Mouse (Mus musculus): Measurements from ENCODE around the gene Pabpn1l. TPM values are rescaled to one million over a fixed set of nuclear protein-coding genes. Genes with fewer than 3 reads are reported as not detected.
A peak's percentile ranks its signal among the peaks of the same experiment; 100 is the strongest.

Gene Pabpn1l
- polyA plus RNA-seq, 1 experiment from 2014 or later = not detected

- Histone ChIP-seq H3K4me2 (ENCODE audit: low read depth, severe bottlenecking) (no peak overlapping the region), H3K36me3 (ENCODE audit: control insufficient read depth, insufficient read depth, low read length) (no peaks in the 10 kb centered on the region), H3K27ac (replicated peaks; ENCODE audit: low read depth, low read length) (no peak overlapping the region), H3K27me3 (ENCODE audit: control insufficient read depth, insufficient read depth, low read length) (no peaks in the 10 kb centered on the region), H3K4me1 (ENCODE audit: control insufficient read depth, insufficient read depth, low read length) (peaks cover 9% of the 10 kb centered on the region; the same call in 1 of the 2 replicates), H3K9ac (ENCODE audit: low read length) (no peak overlapping the region), H3K9me3 (ENCODE audit: control insufficient read depth, low read length) (no peaks in the 10 kb centered on the region), H3K4me3 (ENCODE audit: low read depth, low read length) (no peak overlapping the region)
- ATAC-seq (ENCODE audit: insufficient number of reproducible peaks, low FRiP score, low TSS enrichment, low read depth) = no peak
- DNase-seq (ENCODE audit: low spot score) = no peak
- WGBS = 83% methylated on average over 10 of the region's 10 CpGs
Observed at GRCm38 (mm10) chr8:122586749-122587148, 35.8 kb downstream of the Pabpn1l start.

- WGBS = 41% methylated on average over 7 of the region's 7 CpGs
Observed at GRCm38 (mm10) chr8:122586171-122586570, 36.4 kb downstream of the Pabpn1l start.

GRCm38 (mm10) chr8:122585411-122585891 lies 37.1 kb downstream of the Pabpn1l start:
- WGBS = 62% methylated on average over 14 of the region's 14 CpGs
- no peak overlapping the region for H3K4me2 ChIP-seq (ENCODE audit: low read depth, severe bottlenecking)
- H3K27me3 ChIP-seq (ENCODE audit: control insufficient read depth, insufficient read depth, low read length) = no peaks in the 10 kb centered on the region
- H3K36me3 ChIP-seq (ENCODE audit: control insufficient read depth, insufficient read depth, low read length) = no peaks in the 10 kb centered on the region
- H3K9ac ChIP-seq (ENCODE audit: low read length) = no peak overlapping the region
- no peaks in the 10 kb centered on the region for H3K9me3 ChIP-seq (ENCODE audit: control insufficient read depth, low read length)
- 0 out of 2 replicates have a peak overlapping the region, but pooled peaks have one; percentile 8 for H3K27ac ChIP-seq (replicated peaks; ENCODE audit: low read depth, low read length)
- ATAC-seq (ENCODE audit: insufficient number of reproducible peaks, low FRiP score, low TSS enrichment, low read depth) (no peak), DNase-seq (ENCODE audit: low spot score) (no peak)
- no peak overlapping the region for H3K4me3 ChIP-seq (ENCODE audit: low read depth, low read length)
- H3K4me1 ChIP-seq (ENCODE audit: control insufficient read depth, insufficient read depth, low read length) = peaks cover 9% of the 10 kb centered on the region; the same call in 1 of the 2 replicates

More at GRCm38 (mm10) chr8:122586171-122586570, 36.4 kb downstream of the Pabpn1l start:
- H3K9ac ChIP-seq (ENCODE audit: low read length) = no peak overlapping the region
- H3K9me3 ChIP-seq (ENCODE audit: control insufficient read depth, low read length) = no peaks in the 10 kb centered on the region
- ATAC-seq (ENCODE audit: insufficient number of reproducible peaks, low FRiP score, low TSS enrichment, low read depth) (no peak), DNase-seq (ENCODE audit: low spot score) (no peak)
- H3K4me2 ChIP-seq (ENCODE audit: low read depth, severe bottlenecking) = no peak overlapping the region
- no peak overlapping the region for H3K27ac ChIP-seq (replicated peaks; ENCODE audit: low read depth, low read length)
- peaks cover 9% of the 10 kb centered on the region; the same call in 1 of the 2 replicates for H3K4me1 ChIP-seq (ENCODE audit: control insufficient read depth, insufficient read depth, low read length)
- H3K36me3 ChIP-seq (ENCODE audit: control insufficient read depth, insufficient read depth, low read length) = no peaks in the 10 kb centered on the region
- H3K27me3 ChIP-seq (ENCODE audit: control insufficient read depth, insufficient read depth, low read length) = no peaks in the 10 kb centered on the region
- no peak overlapping the region for H3K4me3 ChIP-seq (ENCODE audit: low read depth, low read length)

GRCm38 (mm10) chr8:122584981-122585380 lies 37.6 kb downstream of the Pabpn1l start:
- Histone ChIP-seq H3K36me3 (ENCODE audit: control insufficient read depth, insufficient read depth, low read length) (no peaks in the 10 kb centered on the region), H3K9me3 (ENCODE audit: control insufficient read depth, low read length) (no peaks in the 10 kb centered on the region), H3K4me3 (ENCODE audit: low read depth, low read length) (no peak overlapping the region), H3K4me1 (ENCODE audit: control insufficient read depth, insufficient read depth, low read length) (peaks cover 9% of the 10 kb centered on the region; the same call in 1 of the 2 replicates), H3K27me3 (ENCODE audit: control insufficient read depth, insufficient read depth, low read length) (no peaks in the 10 kb centered on the region), H3K9ac (ENCODE audit: low read length) (no peak overlapping the region), H3K4me2 (ENCODE audit: low read depth, severe bottlenecking) (no peak overlapping the region), H3K27ac (replicated peaks; ENCODE audit: low read depth, low read length) (no peak overlapping the region)
- ATAC-seq (ENCODE audit: insufficient number of reproducible peaks, low FRiP score, low TSS enrichment, low read depth) = no peak
- 89% methylated on average over 9 of the region's 9 CpGs for WGBS
- DNase-seq (ENCODE audit: low spot score) = no peak

- H3K4me1 ChIP-seq (ENCODE audit: control insufficient read depth, insufficient read depth, low read length) = peaks cover 29% of the 10 kb centered on the region
- WGBS = 38% methylated on average over 13 of the region's 15 CpGs
Observed at GRCm38 (mm10) chr8:122580926-122581325, 41.6 kb downstream of the Pabpn1l start.

GRCm38 (mm10) chr8:122579196-122579595 lies 43.3 kb downstream of the Pabpn1l start:
- Histone ChIP-seq H3K9ac (ENCODE audit: low read length) (peak overlapping the region; percentile 17; the same call in 1 of the 2 replicates), H3K4me3 (ENCODE audit: low read depth, low read length) (no peak overlapping the region), H3K4me1 (ENCODE audit: control insufficient read depth, insufficient read depth, low read length) (peaks cover 37% of the 10 kb centered on the region), H3K27ac (replicated peaks; ENCODE audit: low read depth, low read length) (0 out of 2 replicates have a peak overlapping the region, but pooled peaks have one; percentile 22), H3K4me2 (ENCODE audit: low read depth, severe bottlenecking) (no peak overlapping the region), H3K27me3 (ENCODE audit: control insufficient read depth, insufficient read depth, low read length) (no peaks in the 10 kb centered on the region), H3K9me3 (ENCODE audit: control insufficient read depth, low read length) (no peaks in the 10 kb centered on the region), H3K36me3 (ENCODE audit: control insufficient read depth, insufficient read depth, low read length) (no peaks in the 10 kb centered on the region)
- 21% methylated on average over 7 of the region's 7 CpGs for WGBS
- ATAC-seq (ENCODE audit: insufficient number of reproducible peaks, low FRiP score, low TSS enrichment, low read depth) (no peak), DNase-seq (ENCODE audit: low spot score) (no peak)

More at GRCm38 (mm10) chr8:122580926-122581325, 41.6 kb downstream of the Pabpn1l start:
- H3K9ac ChIP-seq (ENCODE audit: low read length) = no peak overlapping the region
- no peaks in the 10 kb centered on the region for H3K27me3 ChIP-seq (ENCODE audit: control insufficient read depth, insufficient read depth, low read length)
- no peaks in the 10 kb centered on the region for H3K36me3 ChIP-seq (ENCODE audit: control insufficient read depth, insufficient read depth, low read length)
- H3K4me3 ChIP-seq (ENCODE audit: low read depth, low read length) = no peak overlapping the region
- DNase-seq (ENCODE audit: low spot score) (no peak), ATAC-seq (ENCODE audit: insufficient number of reproducible peaks, low FRiP score, low TSS enrichment, low read depth) (no peak)
- H3K9me3 ChIP-seq (ENCODE audit: control insufficient read depth, low read length) = no peaks in the 10 kb centered on the region
- no peak overlapping the region for H3K4me2 ChIP-seq (ENCODE audit: low read depth, severe bottlenecking)
- no peak overlapping the region for H3K27ac ChIP-seq (replicated peaks; ENCODE audit: low read depth, low read length)

- DNase-seq (ENCODE audit: low spot score) (no peak), ATAC-seq (ENCODE audit: insufficient number of reproducible peaks, low FRiP score, low TSS enrichment, low read depth) (no peak)
- Histone ChIP-seq H3K9ac (ENCODE audit: low read length) (0 out of 2 replicates have a peak overlapping the region, but pooled peaks have one; percentile 35), H3K27ac (replicated peaks; ENCODE audit: low read depth, low read length) (peak overlapping the region; percentile 77), H3K4me1 (ENCODE audit: control insufficient read depth, insufficient read depth, low read length) (peaks cover 37% of the 10 kb centered on the region), H3K4me3 (ENCODE audit: low read depth, low read length) (no peak overlapping the region), H3K27me3 (ENCODE audit: control insufficient read depth, insufficient read depth, low read length) (no peaks in the 10 kb centered on the region), H3K36me3 (ENCODE audit: control insufficient read depth, insufficient read depth, low read length) (peaks cover 8% of the 10 kb centered on the region; the same call in 1 of the 2 replicates), H3K9me3 (ENCODE audit: control insufficient read depth, low read length) (no peaks in the 10 kb centered on the region), H3K4me2 (ENCODE audit: low read depth, severe bottlenecking) (peak overlapping the region; percentile 90; the same call in 1 of the 2 replicates)
- WGBS = 39% methylated on average over 10 of the region's 10 CpGs
Observed at GRCm38 (mm10) chr8:122577116-122577515, 45.4 kb downstream of the Pabpn1l start.

- H3K4me3 ChIP-seq (ENCODE audit: low read depth, low read length) = peak within 1 kb of the TSS; percentile 53
- H3K27me3 ChIP-seq (ENCODE audit: control insufficient read depth, insufficient read depth, low read length) = no peaks in the 10 kb centered on the region
- peaks cover 12% of the 10 kb centered on the region; the same call in 1 of the 2 replicates for H3K36me3 ChIP-seq (ENCODE audit: control insufficient read depth, insufficient read depth, low read length)
- peak within 1 kb of the TSS; percentile 77 for H3K27ac ChIP-seq (replicated peaks; ENCODE audit: low read depth, low read length)
- H3K4me1 ChIP-seq (ENCODE audit: control insufficient read depth, insufficient read depth, low read length) = peaks cover 37% of the 10 kb centered on the region
- DNase-seq (ENCODE audit: low spot score) (peak; percentile 98), ATAC-seq (ENCODE audit: insufficient number of reproducible peaks, low FRiP score, low TSS enrichment, low read depth) (peak; percentile 88)
- under 1% methylated on average over 39 of the region's 39 CpGs for whole genome bisulfite sequencing
- no peaks in the 10 kb centered on the region for H3K9me3 ChIP-seq (ENCODE audit: control insufficient read depth, low read length)
- H3K4me2 ChIP-seq (ENCODE audit: low read depth, severe bottlenecking) = peak within 1 kb of the TSS; percentile 90
- peak within 1 kb of the TSS; percentile 74 for H3K9ac ChIP-seq (ENCODE audit: low read length)
Observed at GRCm38 (mm10) chr8:122576648-122577022, 45.9 kb downstream of the Pabpn1l start, which contains the start of gene Aprt. Gene Aprt, minus strand, starts transcription at chr8:122576909.

All from limb, embryonic 11.5 days (tissue).